Mouse (Mus musculus): ENCODE results near the gene Mpeg1.

GRCm38 (mm10) chr19:12420555-12420954 lies 40.0 kb upstream of the Mpeg1 start:
- TF ChIP-seq FLI1 (IDR thresholded peaks at IDR 0.05; ENCODE audit: low read length) (no peak), GATA1 (IDR thresholded peaks at IDR 0.05; ENCODE audit: borderline replicate concordance, low read length) (no peak)

All from megakaryocyte, embryonic 14.5 days (primary cell).